Mouse (Mus musculus) spleen, adult 2 months (tissue): Measurements from ENCODE around the gene Supt3.

Source experiments
- CTCF ChIP-seq: fragments of 200-500 bp; IDR thresholded peaks from 2 replicates; pipeline ENCODE4 v1.5.1; 2011; ENCODE audit warnings: mild to moderate bottlenecking, inconsistent platforms; ENCODE audit not compliant: insufficient read depth, insufficient read length, insufficient replicate concordance; ENCODE audit errors: extremely low read depth
- POLR2A ChIP-seq: fragments of 200-500 bp; IDR thresholded peaks from 2 replicates; pipeline ENCODE4 v1.6.1; 2011; ENCODE audit warnings: low read depth, low read length, inconsistent platforms

DNA sequence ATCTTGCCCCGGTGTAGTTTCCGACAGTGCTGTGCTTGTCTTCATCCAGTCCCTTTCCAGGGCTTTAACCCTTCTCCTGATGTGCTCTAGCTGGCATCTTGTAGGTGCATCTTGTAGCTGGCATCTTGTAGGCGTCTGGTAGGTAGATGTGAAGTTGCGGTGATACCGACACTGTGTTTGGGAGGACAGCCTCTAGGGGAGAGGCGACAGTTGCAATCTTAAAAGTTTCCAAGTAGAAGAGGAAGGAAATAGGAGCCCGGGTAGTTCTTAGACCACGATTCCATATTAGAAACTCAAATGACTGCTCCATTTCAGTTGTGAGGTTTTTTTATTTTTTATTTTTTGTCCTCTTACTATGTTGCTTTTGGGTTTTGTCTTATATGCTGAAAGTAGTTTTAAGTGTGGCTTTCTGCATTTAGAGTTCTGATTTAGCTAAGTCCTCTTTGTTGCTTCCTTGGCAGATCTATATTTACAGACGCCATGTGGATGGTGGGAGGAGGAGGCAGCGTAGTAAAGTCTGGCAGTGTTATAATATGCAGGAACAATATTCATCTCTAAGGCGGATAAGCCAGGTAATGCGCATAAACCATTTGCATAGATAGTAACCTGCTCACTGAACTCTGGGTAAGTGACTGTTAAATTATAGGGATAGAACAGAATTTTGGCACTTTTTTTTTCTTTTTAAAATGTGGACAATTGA is 15.4 kb downstream of the Supt3 start:
- TF ChIP-seq CTCF (no peak), POLR2A (no peak)
